Mouse (Mus musculus): Measurements from ENCODE around the gene H2-DMb2. TPM values are rescaled to one million over a fixed set of nuclear protein-coding genes. Genes with fewer than 3 reads are reported as not detected.

Gene H2-DMb2
- polyA plus RNA-seq, 1 experiment from 2014 or later: not detected

DNA sequence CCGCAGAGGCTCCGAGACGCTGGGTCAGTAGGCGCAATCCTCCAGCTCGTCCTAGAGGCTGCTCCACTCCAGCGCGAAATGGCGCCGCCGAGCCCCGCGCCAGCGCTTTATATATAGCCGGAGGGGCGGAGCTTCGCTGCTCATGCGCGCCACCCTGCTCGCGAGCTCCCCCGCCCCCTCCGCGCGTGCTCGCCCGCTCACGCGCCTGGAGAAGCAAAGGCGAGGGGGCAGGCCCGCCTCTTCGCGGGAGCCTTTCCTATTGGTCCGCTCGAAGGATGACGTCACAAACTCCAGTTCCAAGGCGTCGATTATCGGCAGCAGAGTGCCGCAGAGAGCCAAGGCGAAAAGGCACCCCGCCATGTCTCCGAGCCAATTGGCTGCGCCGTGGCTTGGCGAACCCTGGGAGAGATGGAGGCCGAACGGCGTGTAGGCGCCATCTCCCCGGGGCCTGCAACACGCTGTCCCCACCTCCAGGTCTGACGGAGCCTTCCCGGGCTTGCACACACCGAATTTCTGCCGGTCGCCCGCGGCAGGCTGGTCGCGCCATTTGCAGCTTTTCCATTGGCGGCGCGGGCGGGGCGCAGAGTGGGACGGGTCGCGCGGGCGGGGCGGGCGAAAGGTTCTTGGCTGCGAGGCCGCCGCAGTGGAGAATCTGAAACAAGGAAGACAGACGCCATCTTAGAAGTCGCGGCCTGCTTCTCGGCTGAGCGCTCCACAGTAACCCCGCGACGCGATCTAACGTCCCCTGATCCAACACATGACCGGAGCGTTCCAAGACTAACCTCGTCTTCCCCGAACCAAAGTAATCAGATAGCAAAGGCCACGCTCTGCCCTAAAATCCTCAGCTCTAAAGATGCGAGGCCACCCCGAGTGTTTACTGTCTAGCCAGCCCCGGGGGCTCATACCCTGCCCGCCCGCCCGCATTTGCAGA is 23.6 kb upstream of the H2-DMb2 start, which contains the start of gene H2-DMa:
H2-DMa (plus strand) TSS at position 293 of the 931 bp plus-strand sequence.
- Histone ChIP-seq H3K27me3 (replicated peaks) (no peaks in the 10 kb centered on the region), H3K4me2 (peak within 1 kb of the TSS; percentile 95), H3K4me3 (peak within 1 kb of the TSS; percentile 98), H3K27ac (ENCODE audit: poor library complexity, severe bottlenecking) (peak within 1 kb of the TSS; percentile 100), H3K36me3 (peaks cover 43% of the 10 kb centered on the region), H3K9ac (peak within 1 kb of the TSS; percentile 95), H3K9me3 (replicated peaks) (no peaks in the 10 kb centered on the region), H3K4me1 (replicated peaks) (peaks cover 33% of the 10 kb centered on the region)
- ATAC-seq (ENCODE audit: insufficient number of reproducible peaks, low FRiP score): peak; percentile 79
- under 1% methylated on average over 96 of the region's 96 CpGs for WGBS

DNA sequence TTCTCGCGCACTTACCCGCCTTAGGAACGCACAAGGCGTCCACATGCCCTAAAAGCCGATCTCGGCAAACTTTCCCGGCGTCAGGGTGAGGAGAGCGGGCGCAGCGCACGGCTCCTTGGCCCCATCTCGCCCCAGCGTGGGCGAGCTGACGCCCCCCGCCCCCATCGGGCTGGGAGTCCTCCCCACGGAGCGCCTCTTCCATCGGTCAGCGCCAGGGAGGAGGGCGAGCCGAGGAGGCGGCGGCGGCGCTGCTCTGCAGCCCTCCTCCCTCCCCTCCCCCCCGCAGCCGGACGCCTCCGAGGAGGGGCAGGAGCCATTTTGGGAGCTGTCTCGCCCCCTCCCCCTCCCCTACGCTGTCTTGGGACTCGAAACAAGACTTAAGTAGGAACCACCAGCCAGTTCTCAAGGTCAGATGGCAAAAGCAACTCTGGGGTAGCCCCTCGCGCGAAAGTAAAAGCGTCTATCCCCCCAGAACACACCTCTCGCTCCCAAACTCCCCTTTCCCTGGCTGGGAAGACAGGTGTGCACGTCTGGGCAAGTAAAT is 22.9 kb upstream of the H2-DMb2 start:
- WGBS: under 1% methylated on average over 42 of the region's 42 CpGs
- Histone ChIP-seq H3K27ac (ENCODE audit: poor library complexity, severe bottlenecking) (peak overlapping the region; percentile 100), H3K9ac (peak overlapping the region; percentile 95)

DNA sequence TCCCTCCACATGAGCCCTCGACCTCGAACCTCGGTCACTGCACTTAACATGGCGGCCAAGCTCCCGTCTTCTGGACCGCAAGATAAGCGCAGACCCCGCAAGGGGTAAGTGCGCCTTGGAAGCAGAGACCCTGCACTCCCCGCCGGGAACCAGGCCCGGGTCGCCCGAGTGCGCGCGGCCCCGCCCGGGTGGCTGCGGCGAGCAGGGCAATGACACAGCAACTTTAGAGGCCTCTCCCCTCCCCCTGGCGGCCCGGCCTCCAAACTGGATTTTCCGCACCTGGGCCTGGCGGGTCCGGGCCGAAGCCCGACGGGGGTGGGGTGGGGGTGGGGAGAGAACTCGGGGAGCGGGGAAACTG is 22.3 kb upstream of the H2-DMb2 start:
- peak; percentile 33 for ATAC-seq (ENCODE audit: insufficient number of reproducible peaks, low FRiP score)
- Histone ChIP-seq H3K4me1 (replicated peaks) (peaks cover 26% of the 10 kb centered on the region), H3K4me2 (peak overlapping the region; percentile 95), H3K9ac (peak overlapping the region; percentile 95), H3K36me3 (peaks cover 31% of the 10 kb centered on the region), H3K9me3 (replicated peaks) (no peaks in the 10 kb centered on the region), H3K4me3 (peak overlapping the region; percentile 98), H3K27me3 (replicated peaks) (no peaks in the 10 kb centered on the region), H3K27ac (ENCODE audit: poor library complexity, severe bottlenecking) (peak overlapping the region; percentile 100)
- WGBS: under 1% methylated on average over 31 of the region's 31 CpGs

More for the DNA sequence above, 22.9 kb upstream of the H2-DMb2 start:
- H3K9me3 ChIP-seq (replicated peaks): no peaks in the 10 kb centered on the region
- H3K4me2 ChIP-seq: peak overlapping the region; percentile 95
- H3K4me3 ChIP-seq: peak overlapping the region; percentile 98
- ATAC-seq (ENCODE audit: insufficient number of reproducible peaks, low FRiP score): peak; percentile 38
- H3K27me3 ChIP-seq (replicated peaks): no peaks in the 10 kb centered on the region
- H3K36me3 ChIP-seq: peaks cover 36% of the 10 kb centered on the region
- peaks cover 31% of the 10 kb centered on the region for H3K4me1 ChIP-seq (replicated peaks)

DNA sequence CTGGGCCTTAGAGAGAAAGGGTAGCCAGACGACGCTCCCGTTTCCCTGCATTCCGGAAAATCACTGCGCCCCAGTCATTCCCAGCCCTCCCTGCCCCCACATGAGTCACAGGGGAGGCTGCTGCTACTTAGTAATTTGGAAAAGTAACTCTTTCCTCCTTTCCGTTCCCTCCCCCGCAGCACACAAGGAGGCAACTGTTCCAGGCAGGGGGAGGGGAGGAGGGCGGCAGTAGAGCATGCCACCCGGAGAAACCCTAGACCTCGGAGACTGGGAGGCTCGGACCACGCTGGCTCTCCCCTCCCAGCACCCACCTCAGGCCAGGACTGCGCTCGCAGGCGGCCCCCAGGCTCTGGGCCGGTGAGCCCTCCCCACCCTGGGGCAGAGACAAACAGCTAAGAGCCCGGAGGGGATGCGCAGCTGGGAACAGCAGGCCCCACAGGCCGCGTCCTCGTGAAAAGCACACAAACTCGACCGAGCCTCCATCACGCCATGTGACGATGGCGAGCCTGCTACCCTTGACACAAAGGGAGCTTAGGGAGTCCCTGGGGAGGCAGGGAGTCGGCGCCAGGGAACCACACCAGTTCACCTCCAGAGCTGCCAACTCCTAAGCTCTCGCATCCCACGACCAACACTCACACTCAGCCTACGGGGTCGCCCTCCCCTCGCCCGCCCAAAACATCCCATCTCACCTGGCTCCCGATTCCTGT is 21.8 kb upstream of the H2-DMb2 start:
- Histone ChIP-seq H3K9ac (peak overlapping the region; percentile 95), H3K36me3 (peaks cover 32% of the 10 kb centered on the region), H3K27ac (ENCODE audit: poor library complexity, severe bottlenecking) (peak overlapping the region; percentile 100), H3K9me3 (replicated peaks) (no peaks in the 10 kb centered on the region), H3K4me1 (replicated peaks) (peaks cover 24% of the 10 kb centered on the region), H3K27me3 (replicated peaks) (no peaks in the 10 kb centered on the region), H3K4me3 (peak overlapping the region; percentile 98), H3K4me2 (peak overlapping the region; percentile 95)
- peak; percentile 16 for ATAC-seq (ENCODE audit: insufficient number of reproducible peaks, low FRiP score)
- 0% methylated on average over 32 of the region's 35 CpGs for WGBS

DNA sequence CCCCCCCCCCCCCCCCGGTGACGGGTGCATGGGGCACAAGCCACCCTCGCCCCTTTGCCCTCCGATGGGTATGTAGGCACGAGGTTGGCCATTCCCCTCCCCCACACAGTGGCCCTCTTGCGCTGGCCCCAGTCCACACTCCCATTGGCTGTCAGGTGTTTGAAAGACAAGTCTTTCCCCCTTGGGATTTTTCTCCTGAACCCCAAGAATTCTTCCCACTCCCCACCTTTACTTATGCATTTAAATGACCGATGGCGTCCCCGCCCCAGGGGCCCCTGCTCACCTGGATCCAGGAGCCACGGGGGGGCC is 21.3 kb upstream of the H2-DMb2 start:
- peak overlapping the region; percentile 95 for H3K9ac ChIP-seq
- peak overlapping the region; percentile 95 for H3K4me2 ChIP-seq
- H3K27me3 ChIP-seq (replicated peaks): no peaks in the 10 kb centered on the region
- peak overlapping the region; percentile 98 for H3K4me3 ChIP-seq
- peak overlapping the region; percentile 100 for H3K27ac ChIP-seq (ENCODE audit: poor library complexity, severe bottlenecking)
- under 1% methylated on average over 8 of the region's 10 CpGs for WGBS
- H3K9me3 ChIP-seq (replicated peaks): no peaks in the 10 kb centered on the region
- no peak for ATAC-seq (ENCODE audit: insufficient number of reproducible peaks, low FRiP score)
- H3K36me3 ChIP-seq: peaks cover 31% of the 10 kb centered on the region
- peaks cover 24% of the 10 kb centered on the region for H3K4me1 ChIP-seq (replicated peaks)

DNA sequence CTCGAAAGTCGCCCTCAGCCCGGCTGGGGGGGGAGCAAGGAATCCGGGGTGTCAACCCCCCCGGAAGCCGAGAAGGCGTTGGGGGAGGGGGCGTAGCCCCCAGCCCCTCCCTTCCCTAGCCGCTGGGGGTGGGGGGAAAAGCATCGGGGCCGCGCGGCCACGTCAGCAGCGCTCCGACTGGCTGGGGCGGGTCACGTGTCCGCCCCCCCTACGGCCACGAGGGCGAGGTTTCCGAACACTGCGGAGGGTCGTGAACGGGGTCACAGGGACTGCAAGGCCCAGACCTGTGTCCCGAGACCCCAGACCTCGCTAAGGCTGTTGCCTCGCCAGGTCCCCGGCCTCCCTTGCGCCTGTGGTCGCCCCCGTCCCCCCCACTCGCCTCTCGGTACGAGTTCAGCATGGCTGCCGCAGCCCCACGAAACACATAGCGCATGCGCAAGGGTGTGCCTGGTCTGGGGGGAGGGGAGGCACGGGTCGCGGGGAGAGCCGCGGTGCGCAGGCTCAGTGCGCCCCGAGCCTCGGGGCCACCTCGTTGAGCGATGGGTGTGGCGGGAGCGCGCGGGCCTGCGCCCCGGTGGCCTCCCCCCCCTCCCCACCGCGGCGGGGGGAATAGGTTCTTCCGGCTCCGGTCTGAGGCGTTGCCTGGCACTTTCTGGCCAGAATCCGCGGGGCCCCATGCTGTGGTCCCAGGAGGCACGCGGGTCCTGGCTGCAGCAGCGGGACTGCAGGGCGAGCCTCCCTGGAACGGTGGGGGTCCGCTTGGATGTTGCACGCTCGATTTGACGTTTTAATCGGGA is 20.7 kb upstream of the H2-DMb2 start, which contains the start of gene Brd2:
Brd2 (minus strand) TSS at position 447 of the 797 bp plus-strand sequence.
- Histone ChIP-seq H3K4me2 (peak within 1 kb of the TSS; percentile 95), H3K27me3 (replicated peaks) (no peaks in the 10 kb centered on the region), H3K9me3 (replicated peaks) (no peaks in the 10 kb centered on the region), H3K4me3 (peak within 1 kb of the TSS; percentile 98), H3K36me3 (peaks cover 27% of the 10 kb centered on the region), H3K27ac (ENCODE audit: poor library complexity, severe bottlenecking) (peak within 1 kb of the TSS; percentile 100), H3K9ac (peak within 1 kb of the TSS; percentile 95), H3K4me1 (replicated peaks) (peaks cover 26% of the 10 kb centered on the region)
- peak; percentile 78 for ATAC-seq (ENCODE audit: insufficient number of reproducible peaks, low FRiP score)
- 1% methylated on average over 70 of the region's 75 CpGs for WGBS

DNA sequence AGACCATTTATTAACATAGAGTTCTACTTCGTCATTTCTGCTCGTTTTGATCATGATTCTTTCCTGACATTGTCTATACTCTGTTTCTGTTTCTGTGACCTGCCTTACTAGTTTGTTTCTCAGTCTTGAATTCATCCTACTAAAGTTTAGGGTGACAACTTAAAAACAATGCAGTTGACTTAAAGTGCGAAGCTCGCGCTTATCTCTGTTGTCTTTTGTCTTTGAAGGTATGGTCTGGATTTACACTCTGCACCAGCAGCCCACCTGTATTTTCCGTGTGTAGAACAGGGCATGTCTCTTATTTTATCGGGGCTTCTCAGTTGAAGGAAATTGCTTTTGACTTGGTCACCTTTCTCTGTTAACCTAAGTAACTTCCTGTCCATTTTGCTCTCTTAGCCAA is 20.0 kb upstream of the H2-DMb2 start:
- Histone ChIP-seq H3K4me2 (peak overlapping the region; percentile 95), H3K36me3 (peaks cover 22% of the 10 kb centered on the region), H3K27ac (ENCODE audit: poor library complexity, severe bottlenecking) (peak overlapping the region; percentile 100), H3K9ac (peak overlapping the region; percentile 95), H3K27me3 (replicated peaks) (no peaks in the 10 kb centered on the region), H3K4me3 (peak overlapping the region; percentile 98), H3K9me3 (replicated peaks) (no peaks in the 10 kb centered on the region), H3K4me1 (replicated peaks) (peaks cover 32% of the 10 kb centered on the region)
- WGBS: 1% methylated on average over 7 of the region's 7 CpGs
- ATAC-seq (ENCODE audit: insufficient number of reproducible peaks, low FRiP score): no peak

DNA sequence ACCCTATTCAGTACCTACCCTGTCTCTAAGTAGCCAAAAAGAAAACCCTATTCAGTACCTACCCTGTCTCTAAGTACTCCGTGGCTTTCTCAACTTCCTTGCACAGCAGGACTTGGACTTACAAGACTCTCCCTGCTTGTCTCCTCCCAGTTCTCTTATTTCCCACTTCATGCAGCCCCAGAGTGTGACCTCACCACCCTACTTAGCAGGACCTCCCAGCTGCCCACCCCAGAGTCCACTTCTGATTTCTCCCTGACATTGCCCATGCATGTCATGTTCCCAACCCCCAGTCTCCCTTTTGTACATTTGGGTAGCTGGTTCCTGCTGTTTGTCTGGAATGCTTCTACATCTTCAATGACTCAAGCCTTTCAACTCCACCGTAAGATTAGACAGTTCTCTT is 19.6 kb upstream of the H2-DMb2 start:
- peaks cover 36% of the 10 kb centered on the region for H3K4me1 ChIP-seq (replicated peaks)
- peak overlapping the region; percentile 95 for H3K9ac ChIP-seq
- no peaks in the 10 kb centered on the region for H3K9me3 ChIP-seq (replicated peaks)
- H3K27ac ChIP-seq (ENCODE audit: poor library complexity, severe bottlenecking): peak overlapping the region; percentile 100
- ATAC-seq (ENCODE audit: insufficient number of reproducible peaks, low FRiP score): no peak
- no peaks in the 10 kb centered on the region for H3K27me3 ChIP-seq (replicated peaks)
- H3K4me3 ChIP-seq: peak overlapping the region; percentile 98
- H3K4me2 ChIP-seq: peak overlapping the region; percentile 95
- WGBS: 6% methylated on average over 2 of the region's 2 CpGs
- H3K36me3 ChIP-seq: peaks cover 18% of the 10 kb centered on the region

DNA sequence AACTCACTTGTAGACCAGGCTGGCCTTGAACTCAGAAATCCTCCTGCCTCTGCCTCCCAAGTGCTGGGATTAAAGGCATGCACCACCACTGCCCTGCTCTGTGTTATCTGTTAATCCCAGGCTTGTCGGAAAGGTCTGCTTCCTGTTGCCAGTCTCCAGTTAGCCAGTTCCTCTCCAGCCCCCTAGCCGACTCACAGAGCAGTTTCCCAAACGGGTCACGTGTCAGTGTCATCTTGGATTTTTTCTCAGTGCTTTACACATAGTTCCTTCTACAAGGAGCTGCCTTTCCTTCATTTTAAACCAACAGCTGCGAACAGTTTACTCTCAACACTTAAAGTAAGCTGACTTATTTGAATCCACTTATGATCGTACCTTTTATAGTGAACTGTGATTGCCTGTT is 18.5 kb upstream of the H2-DMb2 start:
- peaks cover 10% of the 10 kb centered on the region; the same call in 1 of the 2 replicates for H3K36me3 ChIP-seq
- H3K4me2 ChIP-seq: 0 out of 2 replicates have a peak overlapping the region, but pooled peaks have one; percentile 11
- no peak overlapping the region for H3K4me3 ChIP-seq
- no peaks in the 10 kb centered on the region for H3K9me3 ChIP-seq (replicated peaks)
- no peak overlapping the region for H3K27ac ChIP-seq (ENCODE audit: poor library complexity, severe bottlenecking)
- no peak for ATAC-seq (ENCODE audit: insufficient number of reproducible peaks, low FRiP score)
- peaks cover 44% of the 10 kb centered on the region for H3K4me1 ChIP-seq (replicated peaks)
- no peaks in the 10 kb centered on the region for H3K27me3 ChIP-seq (replicated peaks)
- H3K9ac ChIP-seq: no peak overlapping the region
- WGBS: 64% methylated on average over 6 of the region's 6 CpGs

DNA sequence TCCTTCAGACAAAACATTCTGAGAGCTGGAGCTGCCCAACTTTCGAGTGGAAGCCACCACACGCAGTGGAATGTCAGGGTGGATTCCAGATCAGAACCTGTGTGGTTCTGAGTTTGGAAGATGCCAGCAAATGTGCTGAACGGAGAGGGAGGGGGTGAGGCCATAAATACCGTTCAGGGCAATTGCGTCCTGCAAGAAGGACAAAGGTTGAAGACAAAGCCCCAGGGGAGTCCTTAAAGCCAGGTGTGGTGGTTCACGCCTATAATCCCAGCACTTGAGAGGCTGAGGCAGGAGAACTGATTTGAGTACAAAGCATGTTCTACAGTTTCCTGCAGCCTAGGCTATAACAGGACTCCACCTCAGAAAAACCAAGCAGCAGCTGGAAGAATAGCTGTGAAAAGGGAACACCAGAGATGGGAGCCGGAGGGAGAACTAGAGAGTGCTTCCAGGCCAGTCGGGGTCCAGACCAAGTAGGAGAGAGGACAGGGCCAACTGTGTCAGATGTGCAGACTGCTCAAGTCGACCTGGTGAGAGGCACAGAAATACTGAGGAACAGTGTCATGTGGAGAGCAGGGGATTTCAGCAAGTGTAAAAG is 16.2 kb upstream of the H2-DMb2 start:
- H3K4me1 ChIP-seq (replicated peaks): peaks cover 44% of the 10 kb centered on the region
- 64% methylated on average over 9 of the region's 9 CpGs for WGBS
- no peak for ATAC-seq (ENCODE audit: insufficient number of reproducible peaks, low FRiP score)
- H3K27ac ChIP-seq (ENCODE audit: poor library complexity, severe bottlenecking): no peak overlapping the region
- H3K9ac ChIP-seq: no peak overlapping the region
- no peak overlapping the region for H3K4me2 ChIP-seq
- no peaks in the 10 kb centered on the region for H3K9me3 ChIP-seq (replicated peaks)
- H3K4me3 ChIP-seq: no peak overlapping the region
- peaks cover 10% of the 10 kb centered on the region; the same call in 1 of the 2 replicates for H3K36me3 ChIP-seq
- no peaks in the 10 kb centered on the region for H3K27me3 ChIP-seq (replicated peaks)

All from heart, embryonic 12.5 days (tissue).